Mouse (Mus musculus) midbrain, embryonic 10.5 days (tissue): ENCODE measurements around the gene Usp7. TPM values are rescaled to one million over a fixed set of nuclear protein-coding genes. Genes with fewer than 3 reads are reported as not detected.
A peak's percentile ranks its signal among the peaks of the same experiment; 100 is the strongest.

Source experiments
- DNase-seq: peaks from one replicate; pipeline ENCODE4 v3.0.0-alpha.2; 2017; ENCODE audit warnings: low spot score
- H3K27ac ChIP-seq: fragments of 300-500 bp; sonication (generic); replicated peaks from 2 replicates; pipeline ENCODE4 v1.5.1; 2016; ENCODE audit warnings: mild to moderate bottlenecking
- H3K27me3 ChIP-seq: fragments of 300-500 bp; sonication (generic); 2 replicates; pipeline ENCODE4 v1.6.1; 2016; ENCODE audit warnings: low read depth, mild to moderate bottlenecking; ENCODE audit not compliant: poor library complexity, severe bottlenecking
- H3K36me3 ChIP-seq: fragments of 300-500 bp; sonication (generic); 2 replicates; pipeline ENCODE4 v1.6.1; 2016; ENCODE audit warnings: mild to moderate bottlenecking, moderate library complexity
- H3K4me1 ChIP-seq: fragments of 300-500 bp; sonication (generic); 2 replicates; pipeline ENCODE4 v1.6.1; 2016
- H3K4me3 ChIP-seq: fragments of 300-500 bp; sonication (generic); 2 replicates; pipeline ENCODE4 v1.5.1; 2016; ENCODE audit warnings: mild to moderate bottlenecking, moderate library complexity
- H3K9me3 ChIP-seq: fragments of 300-500 bp; sonication (generic); replicated peaks from 2 replicates; pipeline ENCODE4 v1.6.1; 2016; ENCODE audit warnings: mild to moderate bottlenecking
- WGBS: fragments of 180-500 bp; shearing (Covaris S2); methylation state at CpG from one replicate; pipeline ENCODE4 v1.1.7; 2016; 5-methylcytosine and 5-hydroxymethylcytosine counted together
- polyA plus RNA-seq: library from polyadenylated mRNA; unstranded; fragments of >200 nt; fragmentation: Nextera tagmentation; extraction: Ambion mirVana; gene quantifications from 2 replicates; pipeline ENCODE4 v1.2.1, GENCODE M21; 2016

Gene Usp7
- polyA plus RNA-seq, 1 experiment from 2014 or later: 28.1 TPM

DNA sequence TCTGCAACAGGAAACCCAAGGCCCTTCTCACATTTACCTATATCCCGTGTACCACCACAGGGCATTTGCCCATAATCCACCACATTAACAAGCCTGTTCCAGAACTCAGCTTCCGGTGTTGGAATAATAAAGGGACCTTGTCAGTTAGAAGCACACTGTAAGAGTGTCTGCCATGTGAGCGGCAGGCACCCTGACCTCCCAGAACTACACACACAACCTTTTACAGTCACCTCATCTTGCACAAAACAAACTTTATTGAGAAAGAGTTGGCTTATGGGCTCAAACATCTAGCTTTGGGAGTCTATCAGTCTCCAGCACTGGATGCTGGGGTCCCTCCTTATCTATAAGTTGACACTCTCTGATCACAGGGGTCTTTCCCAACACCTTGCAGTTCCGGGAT is 133.8 kb downstream of the Usp7 start:
- WGBS: 84% methylated on average over 4 of the region's 4 CpGs
- Histone ChIP-seq H3K4me1 (no peaks in the 10 kb centered on the region), H3K27ac (no peak overlapping the region), H3K4me3 (no peak overlapping the region), H3K9me3 (no peaks in the 10 kb centered on the region), H3K27me3 (no peaks in the 10 kb centered on the region), H3K36me3 (peaks cover 93% of the 10 kb centered on the region)
- no peak for DNase-seq

DNA sequence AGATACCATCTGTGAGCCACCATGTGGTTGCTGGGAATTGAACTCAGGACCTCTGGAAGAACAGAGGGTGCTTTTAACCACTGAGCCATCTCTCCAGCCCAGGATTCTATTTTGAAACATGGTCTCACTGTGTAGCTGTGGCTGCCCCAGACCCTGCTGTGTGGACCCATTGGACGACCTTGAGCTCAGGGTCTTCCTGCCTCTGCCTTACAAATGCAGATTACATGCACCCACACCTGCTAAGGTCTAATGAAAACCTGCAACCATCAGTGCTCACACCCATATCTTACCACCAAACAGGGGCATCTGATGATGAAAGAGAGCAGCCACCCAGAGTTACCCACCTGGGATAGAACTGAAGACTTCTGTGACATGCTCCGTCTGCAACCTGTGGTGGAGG is 135.9 kb downstream of the Usp7 start:
- no peak overlapping the region for H3K27ac ChIP-seq
- no peaks in the 10 kb centered on the region for H3K4me1 ChIP-seq
- H3K36me3 ChIP-seq: peaks cover 91% of the 10 kb centered on the region
- 77% methylated on average over 2 of the region's 2 CpGs for WGBS
- no peak for DNase-seq
- H3K27me3 ChIP-seq: no peaks in the 10 kb centered on the region
- H3K4me3 ChIP-seq: no peak overlapping the region
- no peaks in the 10 kb centered on the region for H3K9me3 ChIP-seq

DNA sequence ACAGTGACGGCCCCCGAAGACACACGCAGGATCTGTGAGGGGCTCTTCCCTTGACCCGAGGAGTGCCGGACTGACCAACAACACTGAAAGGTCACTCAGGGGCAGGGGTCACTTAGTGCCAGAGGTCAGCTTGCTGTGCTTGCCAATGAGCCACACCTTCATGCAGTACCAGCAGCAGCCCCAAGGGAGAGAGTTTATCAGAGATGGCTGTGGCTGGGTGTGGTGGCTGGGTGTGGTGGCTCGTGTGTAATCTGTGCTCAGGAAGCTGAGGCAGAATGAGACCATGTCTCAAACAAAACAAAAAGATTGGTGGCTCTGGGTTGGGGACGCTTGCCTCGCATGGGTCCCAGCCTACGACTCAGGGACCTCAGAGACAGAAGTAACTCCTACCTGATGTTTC is 136.5 kb downstream of the Usp7 start:
- no peak overlapping the region for H3K27ac ChIP-seq
- no peaks in the 10 kb centered on the region for H3K9me3 ChIP-seq
- H3K4me3 ChIP-seq: no peak overlapping the region
- no peaks in the 10 kb centered on the region for H3K27me3 ChIP-seq
- H3K36me3 ChIP-seq: peaks cover 92% of the 10 kb centered on the region
- DNase-seq: no peak
- no peaks in the 10 kb centered on the region for H3K4me1 ChIP-seq
- 86% methylated on average over 9 of the region's 9 CpGs for WGBS

DNA sequence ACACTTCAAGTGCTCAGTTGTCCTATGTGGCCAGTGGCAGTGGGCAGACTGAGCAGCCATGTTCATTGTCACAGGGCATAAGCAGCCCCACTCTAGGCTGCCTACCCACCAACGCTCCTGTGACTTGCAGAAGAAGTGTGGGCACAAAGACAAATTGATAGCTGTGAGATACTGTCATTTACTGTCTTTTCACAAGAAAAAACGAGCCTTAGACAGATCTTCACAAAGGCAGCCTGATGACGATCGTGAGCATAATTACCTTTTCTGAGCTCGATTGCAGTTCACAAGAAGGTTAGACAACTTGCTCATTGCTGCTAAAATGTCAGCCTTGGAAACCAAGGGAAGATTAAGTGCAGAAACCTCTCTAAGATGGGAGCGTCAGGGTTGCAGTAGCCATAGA is 137.0 kb downstream of the Usp7 start:
- peaks cover 90% of the 10 kb centered on the region for H3K36me3 ChIP-seq
- no peak overlapping the region for H3K4me3 ChIP-seq
- no peak for DNase-seq
- WGBS: 91% methylated on average over 6 of the region's 6 CpGs
- no peaks in the 10 kb centered on the region for H3K4me1 ChIP-seq
- H3K27ac ChIP-seq: no peak overlapping the region
- no peaks in the 10 kb centered on the region for H3K27me3 ChIP-seq
- no peaks in the 10 kb centered on the region for H3K9me3 ChIP-seq

DNA sequence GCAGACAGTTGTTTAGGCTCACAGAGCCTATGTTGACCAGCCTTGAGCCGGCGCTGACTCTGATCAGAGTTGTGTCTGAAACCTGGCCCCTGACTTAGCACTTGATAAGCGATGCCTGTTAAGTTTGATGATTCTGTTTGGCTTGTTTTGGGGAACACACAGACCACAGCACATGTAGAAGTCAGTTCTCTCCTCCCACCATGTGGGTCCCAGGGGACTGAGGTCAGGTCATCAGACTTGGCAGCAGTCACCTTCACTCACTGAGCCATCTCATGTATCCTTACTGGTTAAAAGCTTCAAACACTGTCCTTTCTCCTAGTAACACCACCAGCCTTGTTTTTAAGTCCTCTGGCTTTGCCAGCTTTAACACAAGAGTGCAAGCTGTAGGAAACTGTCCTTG is 142.1 kb downstream of the Usp7 start:
- WGBS: 91% methylated on average over 3 of the region's 3 CpGs
- Histone ChIP-seq H3K9me3 (no peaks in the 10 kb centered on the region), H3K27ac (no peak overlapping the region), H3K4me1 (no peaks in the 10 kb centered on the region), H3K36me3 (peaks cover 91% of the 10 kb centered on the region), H3K27me3 (no peaks in the 10 kb centered on the region), H3K4me3 (no peak overlapping the region)
- no peak for DNase-seq

DNA sequence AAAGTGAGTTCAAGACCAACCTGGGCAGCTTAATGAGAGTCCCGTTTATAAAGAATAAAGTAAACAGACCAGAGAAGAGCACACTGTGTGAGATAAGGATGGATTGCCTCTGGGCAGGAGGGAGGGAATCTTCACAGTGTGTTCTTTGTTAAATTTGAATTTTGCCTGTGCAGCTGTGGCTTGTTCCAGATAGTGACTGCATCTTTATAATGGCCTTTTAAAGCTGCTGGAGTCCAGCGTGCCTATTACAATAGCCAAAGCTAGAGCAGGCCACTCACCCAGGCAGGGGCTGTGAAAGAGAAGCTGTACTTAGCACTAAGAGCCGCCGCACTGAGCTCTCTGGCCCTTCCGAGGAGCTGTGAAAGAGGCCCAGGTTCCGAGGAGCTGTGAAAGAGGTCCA is 146.6 kb downstream of the Usp7 start:
- H3K27me3 ChIP-seq: no peaks in the 10 kb centered on the region
- H3K27ac ChIP-seq: no peak overlapping the region
- H3K9me3 ChIP-seq: no peaks in the 10 kb centered on the region
- DNase-seq: no peak
- peaks cover 88% of the 10 kb centered on the region for H3K36me3 ChIP-seq
- no peak overlapping the region for H3K4me3 ChIP-seq
- 88% methylated on average over 6 of the region's 6 CpGs for WGBS
- H3K4me1 ChIP-seq: no peaks in the 10 kb centered on the region

DNA sequence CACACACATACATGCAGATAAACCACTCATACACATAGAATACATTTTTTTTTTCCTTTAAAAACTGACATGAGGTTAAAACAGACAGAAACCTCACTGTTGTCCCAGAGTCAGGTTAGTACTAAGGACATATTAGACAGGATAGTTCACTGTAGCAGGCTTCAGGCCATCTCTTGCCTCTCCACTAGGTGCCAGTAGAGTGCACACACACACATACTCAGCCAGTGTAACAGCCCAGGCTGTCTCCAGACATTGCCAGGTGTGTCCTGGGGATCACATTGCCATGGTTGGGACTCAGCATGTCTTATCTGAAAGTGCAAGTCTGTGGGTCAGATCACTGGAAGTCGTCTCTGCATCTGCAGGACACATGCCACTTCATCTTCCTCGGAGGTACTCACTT is 148.3 kb downstream of the Usp7 start:
- peak; percentile 34 for DNase-seq
- H3K9me3 ChIP-seq: no peaks in the 10 kb centered on the region
- no peak overlapping the region for H3K27ac ChIP-seq
- no peak overlapping the region for H3K4me3 ChIP-seq
- peaks cover 79% of the 10 kb centered on the region for H3K36me3 ChIP-seq
- no peaks in the 10 kb centered on the region for H3K27me3 ChIP-seq
- peaks cover 2% of the 10 kb centered on the region for H3K4me1 ChIP-seq
- WGBS: 80% methylated on average over 2 of the region's 2 CpGs

Other genes starting within 250 kb of the Usp7 start
- 50.5 and 51.9 TPM in 2 replicates for gene Pmm2, start 154.6 kb downstream of the Usp7 start, polyA plus RNA-seq
- 25.7 and 27.9 TPM in 2 replicates for gene Tmem186, start 154.6 kb downstream of the Usp7 start, polyA plus RNA-seq
- 197 and 253 TPM in 2 replicates for gene Carhsp1, start 120.2 kb downstream of the Usp7 start, polyA plus RNA-seq
- not detected in 2 replicates for gene Gm5767, start 111.5 kb downstream of the Usp7 start, polyA plus RNA-seq
- gene 1810013L24Rik, start 37.8 kb upstream of the Usp7 start, polyA plus RNA-seq: 19.0 and 21.5 TPM in 2 replicates